ENCODE assay signal across 9 mouse cellular contexts in genomic region chr6:97312545-97312939, GRCm38 (mm10). TPM values are rescaled to one million over a fixed set of nuclear protein-coding genes. Genes with fewer than 3 reads are reported as not detected.
DNase-seq lines count a peak whose midpoint lies in the region; ATAC-seq and TF ChIP-seq lines count a peak whose summit lies in the region.
"Had no signal": no experiment of that assay in that cellular context is flagged by ENCODE, and none has a peak within 500 bp of the region (broad histone marks: within the 10 kb centered on the region; RNA-seq: fewer than 3 reads in every experiment).

No protein-coding gene starts in this region.

- 5% methylated on average over 3 of the region's 3 CpGs for WGBS in lung, embryonic 16.5 days
- WGBS in forebrain, embryonic 14.5 days: 11% methylated on average over 3 of the region's 3 CpGs
- WGBS in limb, embryonic 13.5 days: 9% methylated on average over 3 of the region's 3 CpGs
- WGBS in olfactory bulb, adult 2 months: 22% methylated on average over 3 of the region's 3 CpGs

- peak overlapping the region; percentile 90 for H3K27ac ChIP-seq in lung, embryonic 16.5 days (ENCODE audit: low read length)
- no peak overlapping the region for H3K27ac ChIP-seq in forebrain, embryonic 14.5 days (ENCODE audit: low read depth, low read length)
- 0 out of 2 replicates have a peak overlapping the region, but pooled peaks have one; percentile 22 for H3K27ac ChIP-seq in limb, embryonic 13.5 days
- no peak overlapping the region for H3K27ac ChIP-seq in olfactory bulb, adult 2 months (ENCODE audit: insufficient read depth, low read depth, low read length)

- H3K4me2 ChIP-seq in lung, embryonic 16.5 days (ENCODE audit: low read depth, low read length): peak overlapping the region; percentile 79
- H3K4me2 ChIP-seq in forebrain, embryonic 14.5 days (ENCODE audit: low read length): peak overlapping the region; percentile 51
- peak overlapping the region; percentile 85 for H3K4me2 ChIP-seq in limb, embryonic 13.5 days (replicated peaks)

- no peaks in the 10 kb centered on the region for H3K27me3 ChIP-seq in lung, embryonic 16.5 days (ENCODE audit: control insufficient read depth, insufficient read depth, low read depth, low read length)
- H3K27me3 ChIP-seq in forebrain, embryonic 14.5 days (replicated peaks; ENCODE audit: control insufficient read depth, insufficient read depth, low read length): no peaks in the 10 kb centered on the region; the same call in 1 of the 2 replicates
- H3K27me3 ChIP-seq in limb, embryonic 13.5 days: no peaks in the 10 kb centered on the region

- no peaks in the 10 kb centered on the region for H3K9me3 ChIP-seq in lung, embryonic 16.5 days (ENCODE audit: control insufficient read depth, low read length)
- no peaks in the 10 kb centered on the region for H3K9me3 ChIP-seq in forebrain, embryonic 14.5 days (replicated peaks; ENCODE audit: control insufficient read depth, low read length)
- no peaks in the 10 kb centered on the region for H3K9me3 ChIP-seq in limb, embryonic 13.5 days

- no peak for DNase-seq in lung, adult 18-20 months
- no peak for DNase-seq in forebrain, embryonic 14.5 days (ENCODE audit: low spot score)
- no peak for DNase-seq in left cerebral cortex, postnatal 4 days
- no peak for DNase-seq in adrenal gland, postnatal 36 days
- no peak for DNase-seq in ovary, postnatal 36 days (ENCODE audit: low spot score)

- intact Hi-C loops in left cerebral cortex, postnatal 4 days (cut with DNase I): no loop called here

- H3K4me1 ChIP-seq in lung, embryonic 16.5 days (replicated peaks; ENCODE audit: control insufficient read depth, insufficient read depth, low read length): peaks cover 13% of the 10 kb centered on the region
- H3K4me1 ChIP-seq in forebrain, embryonic 14.5 days (ENCODE audit: control insufficient read depth, insufficient read depth, low read length): peaks cover 16% of the 10 kb centered on the region; the same call in 1 of the 2 replicates
- peaks cover 21% of the 10 kb centered on the region for H3K4me1 ChIP-seq in limb, embryonic 13.5 days
- peaks cover 9% of the 10 kb centered on the region; the same call in 1 of the 2 replicates for H3K4me1 ChIP-seq in olfactory bulb, adult 2 months (ENCODE audit: control insufficient read depth, insufficient read depth, low read length)

- 0 out of 2 replicates have a peak, but pooled peaks cover 2% of the 10 kb centered on the region for H3K36me3 ChIP-seq in lung, embryonic 16.5 days (ENCODE audit: control insufficient read depth, insufficient read depth, low read length)
- H3K36me3 ChIP-seq in forebrain, embryonic 14.5 days (ENCODE audit: control insufficient read depth, insufficient read depth, low read length): peaks cover 8% of the 10 kb centered on the region
- H3K36me3 ChIP-seq in limb, embryonic 13.5 days: no peaks in the 10 kb centered on the region

- peak; percentile 54 for ATAC-seq in lung, embryonic 16.5 days (ENCODE audit: low read depth)
- peak; percentile 45 for ATAC-seq in forebrain, embryonic 14.5 days
- ATAC-seq in limb, embryonic 13.5 days (ENCODE audit: low FRiP score, low read depth): 0 out of 2 replicates have a peak, but pooled peaks have one; percentile 39

- H3K9ac ChIP-seq in lung, embryonic 16.5 days (ENCODE audit: low read length): peak overlapping the region; percentile 61
- peak overlapping the region; percentile 40 for H3K9ac ChIP-seq in forebrain, embryonic 14.5 days (ENCODE audit: low read length)
- H3K9ac ChIP-seq in limb, embryonic 13.5 days: peak overlapping the region; percentile 63

- peak overlapping the region; percentile 53 for H3K4me3 ChIP-seq in lung, embryonic 16.5 days (ENCODE audit: low read length)
- peak overlapping the region; percentile 22 for H3K4me3 ChIP-seq in forebrain, embryonic 14.5 days (ENCODE audit: low read depth, low read length)
- peak overlapping the region; percentile 45 for H3K4me3 ChIP-seq in limb, embryonic 13.5 days
- 0 out of 2 replicates have a peak overlapping the region, but pooled peaks have one; percentile 22 for H3K4me3 ChIP-seq in olfactory bulb, adult 2 months (ENCODE audit: insufficient read depth, low read depth, low read length)

- TF ChIP-seq POLR2A in olfactory bulb, adult 2 months (IDR thresholded peaks at IDR 0.05; ENCODE audit: insufficient read depth, low read depth, low read length): no peak

- no peak for TF ChIP-seq CTCF in olfactory bulb, adult 2 months (IDR thresholded peaks at IDR 0.05; ENCODE audit: insufficient read depth, low read depth, low read length)

RNA-seq across cellular contexts. Expression of gene Lmod3, which starts 60.0 kb away (rescaled TPM):
- 0.69 and 1.3 TPM in 2 replicates for polyA plus RNA-seq in lung, embryonic 16.5 days (2015; fragmentation: Nextera tagmentation; extraction: Ambion mirVana)
- polyA plus RNA-seq in forebrain, embryonic 14.5 days (2014; fragmentation: Nextera tagmentation; extraction: Ambion mirVana): not detected in 2 replicates
- polyA plus RNA-seq in limb, embryonic 13.5 days (2015; fragmentation: Nextera tagmentation; extraction: Ambion mirVana): 7.6 and 7.8 TPM in 2 replicates
- not detected in 2 replicates for polyA plus RNA-seq in olfactory bulb, adult 2 months (2012; ENCODE audit: insufficient read depth, insufficient read length, low replicate concordance, missing spikeins)
- total RNA-seq in left cerebral cortex, postnatal 4 days (2021): 1 to 10 TPM in 1 of 2 experiments, under 1 TPM in 1; 0.77 to 1.1 TPM
- total RNA-seq in adrenal gland, postnatal 36 days (2021): not detected
- polyA plus RNA-seq: activated CD4-positive, CD25-positive, alpha-beta regulatory T cell, adult 4 months had no signal

Comparison
In these comparisons a context has a peak if more than half of its experiments do, and no peak if none do; other contexts are left out.
1. H3K27ac ChIP-seq: peak in lung, embryonic 16.5 days (single experiment) and limb, embryonic 13.5 days (single experiment); none in forebrain, embryonic 14.5 days (single experiment) and olfactory bulb, adult 2 months (single experiment).
2. Peak in every context shown above with its lines, with median percentiles within 50 percentile points of each other: ATAC-seq, H3K4me2 ChIP-seq, H3K4me3 ChIP-seq and H3K9ac ChIP-seq.